Mouse (Mus musculus) lung, postnatal 0 days (tissue): ENCODE results near the gene Adk.

Experiments
- CTCF ChIP-seq: IDR thresholded peaks from 2 replicates; pipeline ENCODE4 v1.5.1; 2016; ENCODE audit warnings: antibody characterized with exemption, mild to moderate bottlenecking
- EP300 ChIP-seq: IDR thresholded peaks from 2 replicates; pipeline ENCODE4 v1.6.1; 2016; ENCODE audit warnings: antibody characterized with exemption, mild to moderate bottlenecking, control low read depth

DNA sequence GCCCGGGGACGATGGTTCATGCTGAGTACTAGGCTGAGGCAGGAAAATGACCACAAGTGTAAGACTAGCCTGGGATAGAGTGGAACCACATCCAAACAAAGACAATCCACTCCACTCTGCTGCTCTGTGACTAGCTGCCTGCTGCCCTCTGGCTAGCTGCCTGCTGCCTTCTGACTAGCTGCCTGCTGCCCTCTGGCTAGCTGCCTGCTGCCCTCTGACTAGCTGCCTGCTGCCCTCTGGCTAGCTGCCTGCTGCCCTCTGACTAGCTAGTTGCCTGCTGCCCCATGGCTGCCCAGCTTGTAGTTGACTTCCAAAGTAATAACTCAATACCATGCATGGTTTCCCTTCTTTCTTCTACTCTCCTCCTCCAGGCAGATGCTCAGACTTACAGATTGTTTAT, 424.8 kb downstream of the Adk start:
- TF ChIP-seq CTCF (no peak), EP300 (no peak)
